Mouse (Mus musculus): ENCODE results near the gene Set. TPM values are rescaled to one million over a fixed set of nuclear protein-coding genes. Genes with fewer than 3 reads are reported as not detected.
"Not testable (repeated sequence)": the region's sequence is repeated elsewhere in the genome, so short reads cannot be mapped to it uniquely, and the experiment has no call there.

The Set gene
- 100 to 1,000 TPM; 189 to 193 TPM for total RNA-seq (2021)

DNA sequence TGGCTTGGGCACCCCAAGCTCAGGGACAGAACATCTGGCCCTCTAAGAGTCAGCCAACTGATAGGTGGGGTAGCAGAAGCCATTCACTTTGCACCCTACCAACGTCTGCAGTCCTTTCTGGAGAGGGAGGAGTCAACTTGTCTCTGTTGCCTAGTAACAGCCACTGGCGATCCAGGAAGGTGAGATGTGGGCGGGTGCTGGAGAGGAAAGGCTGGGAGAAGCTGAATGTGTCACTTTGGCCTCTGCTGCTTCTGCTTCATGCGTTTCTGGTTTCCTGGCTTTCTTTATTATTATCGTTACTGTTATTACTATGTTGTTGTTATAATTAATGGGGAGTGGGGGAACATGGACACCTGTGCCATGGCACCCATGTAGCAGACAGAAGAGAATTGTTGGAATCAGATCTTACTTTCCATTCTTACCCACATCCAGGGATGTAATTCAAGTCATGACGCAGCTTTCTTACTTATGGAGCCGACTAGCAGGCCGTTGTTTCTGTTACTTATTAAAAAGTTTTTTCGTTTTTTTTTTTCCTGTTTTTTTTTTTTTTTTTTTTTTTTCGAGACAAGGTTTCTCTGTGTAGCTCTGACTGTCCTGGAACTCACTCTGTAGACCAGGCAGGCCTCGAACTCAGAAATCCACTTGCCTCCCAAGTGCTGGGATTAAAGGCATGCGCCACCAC lies at the start of gene Set:
TSS of gene Set (plus strand) at position 156 of the 682 bp plus-strand sequence.
- DNase-seq, result no peak

DNA sequence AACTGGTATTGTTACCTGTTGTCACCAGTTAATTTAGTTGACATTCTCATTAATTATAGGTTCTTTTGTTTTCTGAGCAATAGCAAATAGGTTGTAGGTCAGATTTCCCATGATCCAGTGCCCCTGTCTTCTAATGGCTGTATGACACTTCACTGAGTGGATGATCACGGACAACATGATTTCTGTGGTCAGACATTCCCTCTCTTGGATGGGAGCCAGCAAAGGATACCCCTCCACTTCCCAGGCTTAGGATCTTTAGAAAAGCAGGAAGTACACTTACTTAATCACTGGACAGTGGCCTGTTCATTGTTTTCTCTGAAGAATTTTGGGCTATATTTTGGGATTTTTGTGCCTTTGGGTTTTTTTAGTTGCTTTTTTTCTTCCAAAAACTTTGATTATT lies 48.1 kb upstream of the Set start:
- no peak for DNase-seq

DNA sequence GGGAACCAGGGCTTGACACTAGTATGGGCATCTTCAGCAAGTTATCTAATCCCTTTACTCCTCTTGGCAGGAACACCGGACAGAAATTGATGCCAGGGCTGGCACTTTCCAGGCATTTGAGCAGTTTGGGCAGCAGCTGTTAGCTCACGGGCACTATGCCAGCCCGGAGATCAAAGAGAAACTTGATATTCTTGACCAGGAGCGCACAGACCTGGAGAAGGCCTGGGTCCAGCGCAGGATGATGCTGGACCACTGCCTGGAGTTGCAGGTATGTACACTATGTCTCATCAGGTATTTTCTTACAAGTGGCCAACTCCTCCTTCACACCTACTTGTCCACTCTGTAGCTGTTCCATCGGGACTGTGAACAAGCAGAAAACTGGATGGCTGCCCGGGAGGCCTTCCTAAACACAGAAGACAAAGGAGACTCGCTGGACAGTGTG lies 46.3 kb upstream of the Set start:
- DNase-seq, result peak in 1 of 2 experiments; percentile 37

DNA sequence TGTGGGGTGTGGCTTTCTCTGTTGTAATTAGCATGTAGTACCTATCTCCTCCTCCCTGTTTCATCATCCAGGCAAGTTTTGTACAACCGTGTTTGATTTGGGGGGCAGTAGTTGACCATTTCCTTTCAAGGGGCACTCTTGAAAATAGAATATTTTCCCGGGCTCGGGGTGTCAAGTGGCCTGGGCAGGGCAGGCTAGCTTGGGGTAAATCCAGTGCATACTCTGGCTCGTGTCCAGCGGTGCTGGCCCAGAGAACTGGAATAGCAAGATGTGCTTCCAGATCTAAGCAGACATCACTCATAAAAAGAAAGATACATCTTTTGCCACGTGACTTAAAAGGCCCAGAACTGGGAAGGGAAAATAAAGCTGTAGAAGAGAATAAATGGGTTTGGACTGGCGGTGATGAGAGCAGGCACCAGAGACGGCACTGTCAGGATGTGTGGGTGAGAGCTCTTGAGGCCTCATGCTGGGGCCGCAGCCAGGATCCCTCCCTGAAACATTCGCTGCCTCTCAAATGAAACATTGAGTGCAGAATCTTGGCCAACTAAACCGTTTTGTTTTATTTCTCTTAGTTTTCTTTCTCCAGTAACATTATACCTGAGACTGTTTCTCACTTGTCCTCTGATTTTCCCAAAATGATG lies 42.7 kb upstream of the Set start:
- DNase-seq, result no peak

DNA sequence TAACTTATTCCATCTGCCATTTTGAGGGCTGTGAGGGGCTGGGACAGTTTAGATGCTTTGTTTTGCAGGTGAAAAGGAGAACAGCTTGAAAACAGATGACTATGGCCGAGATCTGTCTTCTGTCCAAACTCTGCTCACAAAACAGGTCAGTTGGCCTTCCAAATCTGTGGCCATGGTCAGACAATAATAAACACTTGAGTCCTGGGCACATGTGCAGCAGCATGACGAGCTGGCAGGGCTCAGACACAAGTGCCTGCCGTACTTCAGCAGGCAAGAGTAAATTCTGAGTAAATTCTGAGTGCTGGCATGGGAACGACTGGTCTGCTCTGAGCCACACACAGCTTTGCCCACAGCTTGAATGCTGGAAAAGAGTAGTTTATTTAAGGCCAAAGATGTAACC lies 31.7 kb upstream of the Set start:
- DNase-seq, result no peak

DNA sequence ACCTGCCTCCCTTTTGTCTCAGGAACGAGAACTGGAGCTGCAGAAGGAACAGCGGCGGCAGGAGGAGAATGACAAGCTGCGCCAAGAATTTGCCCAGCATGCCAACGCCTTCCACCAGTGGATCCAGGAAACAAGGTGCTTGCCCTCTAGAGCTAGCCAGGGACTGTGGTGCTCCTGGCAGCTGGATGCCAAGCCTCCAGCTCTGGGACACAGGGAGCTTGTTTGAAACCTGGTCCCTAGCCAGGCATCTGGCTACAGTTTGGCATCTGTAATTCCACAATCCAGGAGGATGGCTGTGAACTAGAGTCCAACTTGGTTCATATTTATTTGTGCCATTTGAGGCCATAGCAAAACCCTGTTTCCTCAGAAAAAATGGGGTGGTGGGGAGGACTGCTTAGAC lies 30.2 kb upstream of the Set start:
- no peak for DNase-seq

DNA sequence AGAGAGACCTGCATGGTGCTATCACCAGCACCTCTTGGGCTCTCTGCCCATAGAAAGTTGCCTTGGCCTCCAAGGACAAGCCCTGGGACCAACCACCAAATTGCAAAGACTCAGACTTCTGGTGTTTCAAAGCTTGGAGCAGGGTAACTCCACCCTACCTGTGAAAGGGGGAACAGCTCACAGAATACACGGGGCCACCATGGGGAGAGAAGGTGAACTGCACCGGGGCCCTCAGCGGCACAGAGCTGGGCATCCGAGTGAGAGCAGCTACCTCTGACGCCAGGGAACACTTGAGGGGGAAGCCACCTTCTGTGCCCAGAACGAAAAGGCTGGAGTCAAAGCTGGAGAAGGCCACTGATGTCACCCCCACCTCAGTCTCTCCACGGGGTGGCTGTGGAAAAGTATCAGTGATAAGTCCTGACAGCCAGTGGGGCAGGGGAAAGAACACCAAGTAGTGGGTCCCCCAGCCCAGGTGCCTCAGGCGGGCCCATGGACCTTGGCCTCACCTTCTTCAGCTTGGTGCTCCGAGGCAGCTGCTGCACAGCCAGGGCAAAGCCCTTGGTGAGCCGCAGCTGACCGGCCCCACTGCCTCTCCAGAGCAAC lies 24.8 kb upstream of the Set start:
- no peak for DNase-seq

DNA sequence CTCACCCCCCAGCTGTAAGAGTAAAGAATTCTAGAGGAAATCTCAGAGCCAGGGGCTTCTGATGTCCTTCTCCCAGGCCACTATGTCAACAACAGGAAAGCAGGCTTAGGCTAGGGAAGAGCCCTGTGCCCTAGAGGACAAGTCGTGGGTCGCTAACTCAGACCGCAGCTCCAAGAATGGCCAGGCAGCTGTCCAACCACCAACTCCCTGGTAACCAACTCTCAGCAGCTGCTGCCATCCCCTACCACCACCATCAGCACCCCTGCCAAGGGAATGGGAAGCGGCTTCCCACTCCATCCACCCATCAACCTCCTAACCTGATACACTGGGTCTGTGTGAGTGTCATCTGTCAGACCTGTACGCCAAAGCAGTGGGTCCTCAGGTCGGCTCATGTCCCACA lies 24.2 kb upstream of the Set start:
- no peak for DNase-seq

DNA sequence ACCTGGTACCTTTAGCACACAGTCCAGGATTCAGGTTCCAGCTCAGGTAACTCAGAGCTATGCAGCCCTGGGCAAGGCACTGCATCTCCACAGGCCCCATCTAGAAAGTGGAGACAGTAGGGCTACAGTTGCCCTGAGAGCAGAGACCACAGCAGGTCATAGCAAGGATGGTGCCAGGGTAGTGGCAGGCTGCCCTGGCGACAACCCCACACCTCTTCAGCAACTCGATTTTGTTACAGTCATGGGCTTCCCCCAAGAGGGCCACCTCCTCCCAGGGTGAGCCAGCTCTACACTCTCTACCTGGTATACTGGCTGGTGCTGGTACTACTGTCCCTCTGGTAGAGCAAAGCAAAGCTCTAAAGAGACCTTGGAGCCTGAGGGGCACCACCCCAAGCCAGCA lies 19.4 kb upstream of the Set start:
- DNase-seq, result no peak

DNA sequence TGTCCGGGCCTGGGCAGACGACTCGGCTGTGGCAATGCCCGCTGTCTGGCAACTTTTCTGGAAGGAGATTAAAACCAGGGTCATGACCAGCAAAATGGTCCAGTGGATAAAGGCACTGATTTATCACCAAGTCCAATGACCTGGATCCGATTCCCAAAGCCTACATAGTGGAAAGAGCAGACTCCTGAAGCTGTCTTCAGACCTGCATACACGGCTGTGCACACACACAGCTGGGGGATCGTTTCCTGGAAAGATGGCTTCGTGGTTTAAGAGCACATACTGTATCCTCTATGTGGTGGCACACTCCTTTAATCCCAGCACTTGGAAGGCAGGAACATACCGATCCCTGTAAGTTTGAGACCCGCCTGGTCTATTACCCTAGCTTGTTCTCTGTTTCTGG lies 18.8 kb upstream of the Set start:
- no peak for DNase-seq

DNA sequence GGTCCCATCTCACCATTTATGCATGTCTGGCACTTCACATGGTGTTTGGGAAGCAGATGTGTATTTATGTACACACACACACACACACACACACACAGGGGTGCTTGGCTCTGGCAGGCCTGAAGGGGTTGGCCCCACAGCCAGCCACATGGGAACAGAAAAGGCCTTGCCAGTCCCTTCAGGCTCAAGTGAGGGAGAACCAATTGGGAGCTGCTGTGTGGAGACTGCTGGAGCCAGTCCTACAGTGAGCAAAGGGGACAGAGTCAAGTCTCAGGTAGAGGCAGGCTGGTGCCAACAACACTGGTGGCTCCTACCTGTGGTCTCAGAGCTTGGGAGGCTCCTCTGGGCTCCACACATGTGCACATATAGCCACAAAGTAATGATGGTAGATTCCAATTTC lies 17.5 kb upstream of the Set start:
- DNase-seq, result no peak

DNA sequence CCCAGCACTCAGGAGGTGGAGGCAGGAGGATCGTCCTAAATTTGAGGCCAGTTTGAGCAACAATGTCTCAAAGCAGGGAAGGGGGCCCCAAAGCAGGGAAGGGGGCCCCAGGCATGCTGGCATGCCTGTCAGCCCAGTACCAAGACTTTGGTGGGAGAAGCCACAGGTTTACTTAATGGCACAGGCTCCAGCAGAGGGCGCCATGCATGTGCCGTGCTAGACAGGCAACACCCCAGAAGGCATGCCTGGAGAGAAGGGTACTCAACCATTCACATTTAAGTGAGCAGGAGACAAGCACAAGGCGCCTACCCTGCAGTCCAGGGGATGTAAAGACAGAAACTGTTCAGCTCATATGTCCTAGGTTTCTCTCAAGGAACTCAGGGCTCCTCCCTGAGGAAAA lies 14.7 kb upstream of the Set start:
- peak; percentile 66 to 72 for DNase-seq

DNA sequence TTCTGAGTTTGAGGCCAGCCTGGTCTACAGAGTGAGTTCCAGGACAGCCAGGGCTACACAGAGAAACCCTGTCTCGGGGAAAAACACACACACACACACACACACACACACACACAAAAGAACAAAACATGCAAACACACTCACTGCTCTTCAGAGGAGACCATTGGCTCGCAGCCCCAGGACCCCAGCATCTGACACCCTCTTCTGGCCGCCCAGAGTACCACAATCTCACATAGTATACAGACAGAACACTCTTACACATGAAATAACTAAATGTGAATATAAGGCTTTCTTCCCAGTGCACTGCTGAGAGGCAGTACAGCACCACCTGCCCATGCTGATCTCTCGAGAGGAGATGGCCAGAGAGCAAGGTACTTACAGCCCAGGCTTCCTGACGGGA lies 12.6 kb upstream of the Set start:
- DNase-seq, result no peak

DNA sequence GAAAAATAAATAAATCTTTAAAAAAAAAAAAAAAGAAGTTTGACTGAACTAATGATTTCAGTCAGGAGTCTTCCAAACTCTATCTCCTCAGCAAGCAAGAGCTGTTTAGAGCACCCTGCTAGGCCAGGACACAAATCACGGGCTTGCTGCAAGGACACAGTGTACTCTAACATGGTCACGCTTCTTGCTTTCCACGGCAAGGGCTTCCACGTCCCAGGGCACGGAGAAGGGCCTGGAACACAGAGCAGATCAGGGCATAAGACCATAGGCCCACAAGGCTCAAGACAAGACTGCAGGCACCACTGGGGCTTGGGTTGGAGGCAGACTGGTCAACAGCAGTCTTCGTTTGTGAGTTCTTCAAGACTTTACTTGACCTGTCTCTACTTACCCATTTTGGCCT lies 10.1 kb upstream of the Set start:
- no peak for DNase-seq

DNA sequence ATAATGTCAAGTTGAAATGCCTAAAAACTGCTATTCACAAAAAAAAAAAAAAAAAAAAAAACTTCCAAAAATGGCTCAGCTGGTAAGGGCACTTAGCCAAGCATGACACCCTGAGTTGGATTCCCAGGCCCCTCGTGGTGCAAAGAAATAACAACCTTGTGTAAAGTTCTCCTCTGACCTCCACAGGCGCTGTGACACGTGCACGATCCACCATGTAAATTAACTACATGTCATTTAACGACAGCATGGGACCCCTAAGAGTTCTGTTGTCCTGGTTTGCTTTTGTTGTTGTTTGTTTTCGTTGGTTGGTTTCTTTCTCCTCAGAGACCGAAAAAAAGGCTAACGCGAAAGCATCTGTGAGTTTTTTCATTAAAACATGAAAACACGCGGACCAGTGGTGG lies 9.1 kb upstream of the Set start:
- DNase-seq, result no peak

DNA sequence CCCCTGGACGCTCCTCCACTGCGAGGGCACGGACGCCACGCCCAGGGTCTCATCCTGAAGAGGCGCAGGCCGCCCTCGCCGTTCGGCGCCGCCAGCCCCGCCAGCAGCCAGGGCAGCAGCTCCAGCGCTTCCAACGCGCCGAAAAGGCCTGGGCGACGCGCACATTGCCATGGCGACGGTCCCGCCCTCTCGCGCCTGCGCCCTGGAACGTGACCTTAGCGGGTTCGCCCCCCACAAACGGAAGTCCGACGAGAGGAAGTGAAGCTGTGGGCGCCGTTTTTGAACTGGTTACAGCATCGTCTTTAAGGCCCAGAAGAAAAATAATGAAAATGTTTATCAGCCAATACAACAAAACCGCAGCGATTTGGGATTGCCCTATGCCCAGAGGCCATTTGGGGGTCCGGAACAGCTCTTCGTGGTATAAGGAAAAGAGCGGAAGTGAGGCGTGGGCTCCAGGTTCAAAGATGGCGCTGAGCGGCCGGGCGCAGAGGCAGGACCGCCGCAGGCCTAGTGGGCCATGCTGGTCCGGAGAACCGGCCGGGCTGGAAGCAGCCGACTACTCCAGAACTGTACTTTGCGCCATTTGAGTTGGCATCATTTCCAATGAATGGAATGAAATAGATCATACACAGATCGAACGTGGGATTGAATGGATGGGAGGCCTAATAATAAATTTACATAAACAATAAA lies 8.3 kb upstream of the Set start, which contains the start of gene Wdr34:
TSS of gene Wdr34 (minus strand) at position 183 of the 690 bp plus-strand sequence.
- peak; percentile 97 to 98 for DNase-seq

DNA sequence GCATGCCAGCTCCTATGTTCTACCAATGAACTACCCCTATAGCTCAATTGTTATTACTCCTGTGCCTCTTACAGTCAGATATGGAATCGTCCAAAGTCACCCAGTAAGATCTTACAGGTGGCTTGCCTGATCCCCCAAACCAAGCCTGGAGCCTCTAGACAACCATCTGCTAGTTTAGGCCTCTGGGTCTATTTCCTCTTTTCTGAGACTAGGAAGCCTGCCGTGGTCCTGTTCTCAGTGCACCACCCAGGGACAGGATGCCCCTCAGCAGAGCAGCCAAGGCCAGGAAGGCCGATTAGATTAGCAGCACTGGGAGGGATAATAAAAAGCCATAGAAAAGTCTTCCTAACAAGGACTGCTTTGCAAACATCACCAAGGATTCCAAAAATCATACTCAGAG lies 7.3 kb upstream of the Set start:
- DNase-seq, result no peak

DNA sequence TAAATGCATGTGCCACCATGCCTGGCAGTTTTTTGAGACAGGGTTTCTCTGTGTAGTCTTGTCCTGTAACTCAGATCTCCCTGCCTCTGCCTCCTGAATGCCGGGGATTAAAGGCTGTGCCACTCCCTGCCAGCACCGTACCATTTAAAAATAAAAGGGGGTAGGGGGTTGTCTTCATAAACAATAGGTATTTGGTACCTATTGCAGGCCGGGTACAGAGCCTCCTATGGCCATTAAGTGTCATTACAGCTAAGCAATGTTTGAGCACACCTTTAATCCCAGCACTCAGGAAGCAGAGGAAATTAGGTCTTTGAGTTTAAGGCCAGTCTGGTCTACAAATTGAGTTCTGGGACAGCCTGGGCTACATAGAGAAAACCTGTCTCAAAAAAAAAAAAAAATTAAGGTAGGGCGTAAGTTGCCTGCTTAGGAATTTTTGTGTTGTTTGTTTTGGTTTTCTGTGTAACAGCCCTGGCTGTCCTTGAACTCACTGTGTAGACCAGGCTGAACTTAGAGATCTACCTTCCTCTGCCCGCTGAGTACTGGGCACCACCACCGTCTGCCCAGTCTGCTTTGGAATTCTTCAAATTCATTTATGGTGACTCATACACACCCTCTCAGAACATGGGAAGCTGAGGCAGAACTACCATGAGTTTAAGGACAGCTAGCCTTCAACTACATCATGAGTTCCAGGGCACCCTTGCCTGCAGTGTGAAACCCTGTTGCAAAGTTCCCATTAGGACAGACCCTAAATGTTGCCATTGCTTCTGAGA lies 5.0 kb upstream of the Set start:
- DNase-seq, result no peak

DNA sequence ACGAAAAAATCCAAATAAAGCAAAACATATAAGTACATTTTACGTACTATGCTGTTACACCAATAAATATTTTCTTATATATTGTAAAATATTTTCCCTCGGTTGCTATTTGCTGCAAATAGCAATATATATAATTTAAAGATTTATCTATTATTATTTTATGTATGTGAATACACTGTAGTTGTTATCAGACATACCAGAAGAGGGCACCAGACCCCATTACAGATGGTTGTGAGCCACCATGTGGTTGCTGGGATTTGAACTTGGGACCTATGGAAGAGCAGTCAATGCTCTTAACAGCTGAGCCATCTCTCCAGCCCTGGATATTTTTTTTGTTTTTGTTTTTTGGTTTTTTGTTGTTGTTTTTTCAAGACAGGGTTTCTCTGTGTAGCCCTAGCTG lies 1.9 kb upstream of the Set start:
- DNase-seq, result not testable (repeated sequence)

DNA sequence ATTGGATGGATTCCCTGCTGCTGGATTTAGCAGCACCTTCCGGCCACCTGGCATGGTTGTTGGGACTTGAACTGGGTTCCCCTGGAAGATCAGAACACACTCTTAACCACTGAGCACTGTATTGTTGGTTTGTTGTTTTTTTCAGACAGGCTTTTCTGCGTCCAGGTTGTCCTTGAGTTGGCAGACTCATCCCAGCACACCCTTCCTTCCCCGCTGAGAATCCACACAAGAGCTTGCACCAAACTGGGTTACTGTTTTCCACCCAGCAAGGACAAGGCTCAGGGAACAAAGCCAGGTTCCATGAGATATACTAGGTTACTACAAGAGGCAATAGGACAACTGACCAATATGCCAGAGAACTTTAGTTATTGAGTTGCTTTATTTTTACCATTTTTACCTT lies 442 bp upstream of the Set start:
- no peak for DNase-seq

DNA sequence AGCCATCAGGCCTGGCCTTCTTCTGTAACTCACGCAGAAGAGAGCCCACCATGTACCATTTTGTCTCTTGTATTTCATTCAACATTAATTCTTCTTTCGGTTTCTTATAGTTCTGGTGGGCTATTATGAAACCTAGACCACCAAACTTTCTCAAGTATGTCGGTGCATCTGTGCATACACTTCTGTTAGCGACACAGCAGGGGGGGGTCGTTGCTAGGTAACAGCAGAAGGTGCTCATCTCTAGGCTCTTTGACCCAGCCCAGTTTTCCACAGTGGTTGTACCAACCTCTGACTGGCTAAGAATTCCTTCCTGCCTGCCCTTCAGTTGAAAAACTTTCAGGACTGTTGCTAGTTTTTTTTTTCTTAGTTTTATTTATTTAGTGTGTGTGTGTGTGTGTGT lies 1.2 kb downstream of the Set start:
- no peak for DNase-seq

Measured in layer of hippocampus, postnatal 36 days (tissue).